Mouse (Mus musculus): Measurements from ENCODE around the gene Cela1.
A peak's percentile ranks its signal among the peaks of the same experiment; 100 is the strongest.

DNA sequence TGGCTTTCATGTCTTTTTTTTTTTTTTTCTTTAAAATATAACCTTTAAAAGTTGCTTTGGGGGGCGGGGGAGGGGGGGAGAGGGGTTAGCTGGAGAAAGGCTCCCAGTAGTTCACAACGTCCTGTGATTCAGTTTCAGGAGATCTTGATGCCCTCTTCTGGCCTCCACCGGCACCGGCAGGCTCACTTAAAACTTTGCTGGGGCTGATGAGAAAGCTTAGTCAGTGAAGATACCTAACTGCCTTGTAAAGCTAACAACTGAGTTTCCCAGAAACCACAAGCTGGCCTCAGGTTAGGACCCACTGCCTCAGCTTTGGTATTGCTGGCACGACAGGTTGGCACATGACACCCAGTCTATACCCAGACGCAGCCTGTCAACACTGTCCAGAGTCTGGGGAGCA is 50.1 kb downstream of the Cela1 start:
- peak; percentile 56 for TF ChIP-seq CTCF (IDR thresholded peaks at IDR 0.05; ENCODE audit: low read depth, low read length)
- TF ChIP-seq POLR2A (IDR thresholded peaks at IDR 0.05; ENCODE audit: insufficient read depth, low read length): no peak

Measured in ES-Bruce4 (cell line).